In genomic region chr4:22114451-22114850, GRCm38 (mm10) we compare ENCODE assay signal across 35 mouse cellular contexts.
"Had no signal": no experiment of that assay in that cellular context is flagged by ENCODE, and none has a peak within 500 bp of the region (broad histone marks: within the 10 kb centered on the region; RNA-seq: fewer than 3 reads in every experiment).

No protein-coding gene starts in this region.

- H3K4me2 ChIP-seq: heart, embryonic 11.5 days; heart, embryonic 12.5 days; heart, embryonic 13.5 days; heart, embryonic 15.5 days; hindbrain, embryonic 12.5 days; hindbrain, embryonic 13.5 days; hindbrain, embryonic 14.5 days; hindbrain, embryonic 15.5 days; intestine, embryonic 15.5 days; kidney, embryonic 15.5 days had no signal

- ATAC-seq: hindbrain, embryonic 16.5 days; hindbrain, postnatal 0 days; inflammation-experienced regulatory T-cells, adult 6 months; intestine, embryonic 15.5 days; intestine, embryonic 16.5 days; intestine, postnatal 0 days had no signal

- H3K9ac ChIP-seq: heart, embryonic 12.5 days; heart, embryonic 13.5 days; heart, embryonic 15.5 days; hindbrain, embryonic 12.5 days; hindbrain, embryonic 13.5 days; hindbrain, embryonic 14.5 days; hindbrain, embryonic 15.5 days; intestine, embryonic 15.5 days; kidney, embryonic 15.5 days had no signal

- H3K9me3 ChIP-seq: heart, embryonic 10.5 days; heart, embryonic 12.5 days; heart, embryonic 13.5 days; heart, embryonic 15.5 days; hindbrain, embryonic 10.5 days; hindbrain, embryonic 12.5 days; hindbrain, embryonic 13.5 days; hindbrain, embryonic 15.5 days; intestine, embryonic 15.5 days; kidney, embryonic 15.5 days had no signal

- H3K4me1 ChIP-seq: intestine, embryonic 15.5 days had no signal

- DNase-seq: heart, postnatal 10 days; heart, postnatal 14 days; heart, postnatal 36 days; heart, postnatal 4 days; kidney, adult 11 months; kidney, adult 18-20 months; kidney, adult 2 months; kidney, adult 8-10 months; kidney, adult 9 months; kidney, postnatal 10 days; kidney, postnatal 14 days; kidney, postnatal 25 days; kidney, postnatal 36 days; kidney, postnatal 4 days; layer of hippocampus, adult 9-11 months; layer of hippocampus, postnatal 36 days had no signal

- H3K27ac ChIP-seq: heart, embryonic 10.5 days; heart, embryonic 13.5 days; heart, embryonic 15.5 days; hindbrain, embryonic 10.5 days; hindbrain, embryonic 12.5 days; hindbrain, embryonic 13.5 days; hindbrain, embryonic 14.5 days; hindbrain, embryonic 15.5 days; hindbrain, postnatal 0 days; intestine, embryonic 15.5 days; kidney, embryonic 15.5 days; kidney, postnatal 0 days; layer of hippocampus, adult 2 months had no signal

- H3K36me3 ChIP-seq: heart, embryonic 10.5 days; heart, embryonic 12.5 days; heart, embryonic 13.5 days; heart, embryonic 15.5 days; hindbrain, embryonic 10.5 days; hindbrain, embryonic 12.5 days; hindbrain, embryonic 13.5 days; hindbrain, embryonic 15.5 days; intestine, embryonic 15.5 days; kidney, embryonic 15.5 days had no signal

- H3K4me3 ChIP-seq: heart, embryonic 10.5 days; heart, embryonic 12.5 days; heart, embryonic 13.5 days; heart, embryonic 15.5 days; hindbrain, embryonic 10.5 days; hindbrain, embryonic 12.5 days; hindbrain, embryonic 13.5 days; hindbrain, embryonic 15.5 days; intestine, embryonic 15.5 days; kidney, embryonic 15.5 days; layer of hippocampus, adult 2 months had no signal

- H3K27me3 ChIP-seq: heart, embryonic 12.5 days; heart, embryonic 13.5 days; heart, embryonic 15.5 days; hindbrain, embryonic 12.5 days; hindbrain, embryonic 13.5 days; hindbrain, embryonic 15.5 days; intestine, embryonic 15.5 days; kidney, embryonic 15.5 days had no signal
